ENCODE assay signal across 8 mouse cellular contexts in the genomic region with DNA sequence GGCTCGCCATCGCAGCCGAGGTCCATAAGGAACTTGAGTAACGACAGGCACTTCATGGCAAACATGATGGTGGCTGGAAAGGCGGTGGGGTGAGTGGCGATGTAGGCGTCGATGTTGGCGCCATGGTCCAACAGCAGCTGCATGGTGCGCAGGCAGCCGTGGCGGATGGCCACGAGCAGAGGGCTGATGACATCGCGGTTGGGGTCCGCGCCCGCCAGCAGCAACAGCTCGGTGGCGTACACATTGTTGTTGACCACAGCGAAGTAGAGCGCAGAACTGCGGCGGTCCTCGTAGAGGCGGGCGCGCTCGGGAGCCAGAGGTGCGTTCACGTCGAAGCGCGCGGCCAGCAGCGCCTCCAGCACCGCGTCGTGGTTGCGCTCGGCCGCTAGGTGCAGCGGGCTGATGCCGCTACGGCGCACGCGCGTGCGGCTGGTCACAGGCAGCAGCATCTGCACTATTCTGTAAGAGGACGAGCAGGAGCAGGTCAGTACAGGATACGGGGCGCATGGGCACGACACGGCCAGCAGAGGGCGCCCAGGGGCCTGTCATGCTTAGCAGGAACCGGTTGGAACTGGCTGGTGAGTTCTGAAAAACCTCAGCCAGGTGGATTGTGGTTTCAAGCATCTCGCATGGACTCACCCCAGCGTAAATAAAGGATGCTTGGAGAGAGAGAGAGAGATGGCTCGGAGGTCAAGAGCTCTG. TPM values are rescaled to one million over a fixed set of nuclear protein-coding genes. Genes with fewer than 3 reads are reported as not detected.
DNase-seq lines count a peak whose midpoint lies in the region; ATAC-seq and TF ChIP-seq lines count a peak whose summit lies in the region.

No protein-coding gene starts in this region.

- H3K4me2 ChIP-seq in lung, embryonic 14.5 days: peak overlapping the region; percentile 67

- H3K4me3 ChIP-seq in cerebellum, adult 2 months (replicated peaks; ENCODE audit: insufficient read depth, low read depth, low read length): peak overlapping the region; percentile 5
- peak overlapping the region; percentile 25 for H3K4me3 ChIP-seq in lung, embryonic 14.5 days (ENCODE audit: low read depth, low read length)
- H3K4me3 ChIP-seq in thymus, adult 2 months (ENCODE audit: control insufficient read depth, insufficient read depth, low read length): peak overlapping the region; percentile 29

- WGBS in cerebellum, adult 2 months: 5% methylated on average over 60 of the region's 60 CpGs
- 7% methylated on average over 60 of the region's 60 CpGs for WGBS in lung, embryonic 14.5 days
- 12% methylated on average over 60 of the region's 60 CpGs for WGBS in thymus, adult 2 months

- H3K4me1 ChIP-seq in cerebellum, adult 2 months (ENCODE audit: control insufficient read depth, insufficient read depth, low read length): no peaks in the 10 kb centered on the region
- H3K4me1 ChIP-seq in lung, embryonic 14.5 days (ENCODE audit: insufficient read depth): no peaks in the 10 kb centered on the region
- H3K4me1 ChIP-seq in thymus, adult 2 months (replicated peaks; ENCODE audit: control insufficient read depth, insufficient read depth, low read length): peaks cover 31% of the 10 kb centered on the region

- H3K36me3 ChIP-seq in lung, embryonic 14.5 days (ENCODE audit: insufficient read depth): no peaks in the 10 kb centered on the region
- H3K36me3 ChIP-seq in thymus, adult 2 months (ENCODE audit: control insufficient read depth, insufficient read depth, low read length): no peaks in the 10 kb centered on the region

- H3K27ac ChIP-seq in cerebellum, adult 2 months (ENCODE audit: insufficient read depth, low read length): no peak overlapping the region
- H3K27ac ChIP-seq in lung, embryonic 14.5 days (ENCODE audit: low read depth): no peak overlapping the region
- H3K27ac ChIP-seq in thymus, adult 2 months (ENCODE audit: control insufficient read depth, insufficient read depth, low read length): no peak overlapping the region

- H3K9me3 ChIP-seq in lung, embryonic 14.5 days (ENCODE audit: low read depth, low read length): no peaks in the 10 kb centered on the region

- DNase-seq in ES-CJ7 (ENCODE audit: low read depth, low spot score): peak; percentile 96
- peak; percentile 78 to 81 for DNase-seq in cerebellum, adult 2 months
- DNase-seq in forelimb bud, embryonic 11.5 days (ENCODE audit: low read depth, low spot score): peak; percentile 96
- DNase-seq in layer of hippocampus, adult 8-10 months (ENCODE audit: low spot score in 2 of 2): peak; percentile 83 to 89
- DNase-seq in lung, embryonic 14.5 days: peak; percentile 92
- DNase-seq in ovary, adult 18-20 months (ENCODE audit: low spot score): peak; percentile 64
- peak; percentile 91 for DNase-seq in thymus, adult 2 months

- no peaks in the 10 kb centered on the region for H3K27me3 ChIP-seq in cerebellum, adult 2 months (ENCODE audit: control insufficient read depth, insufficient read depth, low read length)
- peaks cover 14% of the 10 kb centered on the region; the same call in 1 of the 2 replicates for H3K27me3 ChIP-seq in lung, embryonic 14.5 days (ENCODE audit: insufficient read depth, low read length)
- no peaks in the 10 kb centered on the region for H3K27me3 ChIP-seq in thymus, adult 2 months (ENCODE audit: control insufficient read depth, insufficient read depth, low read length)

- TF ChIP-seq POLR2A in cerebellum, adult 2 months (IDR thresholded peaks at IDR 0.05; ENCODE audit: borderline replicate concordance, insufficient read depth, low read length): no peak
- TF ChIP-seq POLR2A in thymus, adult 2 months (IDR thresholded peaks at IDR 0.05; ENCODE audit: control insufficient read depth, extremely low read depth, insufficient read depth, low read length, poor library complexity): no peak

- peak; percentile 80 for TF ChIP-seq CTCF in cerebellum, adult 2 months (IDR thresholded peaks at IDR 0.05; ENCODE audit: borderline replicate concordance, insufficient read depth, low read depth, low read length)
- TF ChIP-seq CTCF in lung, embryonic 14.5 days (IDR thresholded peaks at IDR 0.05; ENCODE audit: low read depth): peak; percentile 88
- TF ChIP-seq CTCF in thymus, adult 2 months (IDR thresholded peaks at IDR 0.05; ENCODE audit: borderline replicate concordance, control insufficient read depth, extremely low read depth, insufficient read depth, low read length, poor library complexity): peak; percentile 99

- peak; percentile 77 to 82 for ATAC-seq in hematopoietic stem cell, adult 5-6 weeks (replicated peaks in 1 of 2; ENCODE audit: insufficient read depth in 1 of 2, low FRiP score in 2 of 2, low TSS enrichment in 1 of 2, low read depth in 1 of 2, poor library complexity in 2 of 2, severe bottlenecking in 2 of 2)
- ATAC-seq in lung, embryonic 14.5 days (ENCODE audit: insufficient read depth): peak; percentile 97

- H3K9ac ChIP-seq in lung, embryonic 14.5 days: no peak overlapping the region

RNA-seq across cellular contexts. Expression of a gene that starts 14.5 kb away (rescaled TPM):
- 2.7 and 4.1 TPM in 2 replicates for polyA plus RNA-seq in cerebellum, adult 2 months (2012; rRNA removed)
- not detected in 2 replicates for total RNA-seq in hematopoietic stem cell, adult 5-6 weeks (2017)
- total RNA-seq in layer of hippocampus, adult 8-10 months (2022): 1 to 10 TPM; 2.0 to 3.3 (median 2.3) TPM
- 0.13 TPM in 1 of 2 replicates, not detected in the other for polyA plus RNA-seq in lung, embryonic 14.5 days (2014; fragmentation: Nextera tagmentation; extraction: Ambion mirVana)
- polyA plus RNA-seq in thymus, adult 2 months (2012; rRNA removed): not detected in 2 replicates

RNA-seq across cellular contexts. Expression of a gene that starts 30.5 kb away (rescaled TPM):
- polyA plus RNA-seq in cerebellum, adult 2 months (2012; rRNA removed): 2.1 and 2.7 TPM in 2 replicates
- 3.3 TPM in 1 of 2 replicates, not detected in the other for total RNA-seq in hematopoietic stem cell, adult 5-6 weeks (2017)
- total RNA-seq in layer of hippocampus, adult 8-10 months (2022): 1 to 10 TPM; 2.3 to 3.4 (median 2.6) TPM
- polyA plus RNA-seq in lung, embryonic 14.5 days (2014; fragmentation: Nextera tagmentation; extraction: Ambion mirVana): 4.5 and 7.8 TPM in 2 replicates
- polyA plus RNA-seq in thymus, adult 2 months (2012; rRNA removed): 31.8 and 64.7 TPM in 2 replicates
